ENCODE assay signal across 10 mouse cellular contexts in the genomic region with DNA sequence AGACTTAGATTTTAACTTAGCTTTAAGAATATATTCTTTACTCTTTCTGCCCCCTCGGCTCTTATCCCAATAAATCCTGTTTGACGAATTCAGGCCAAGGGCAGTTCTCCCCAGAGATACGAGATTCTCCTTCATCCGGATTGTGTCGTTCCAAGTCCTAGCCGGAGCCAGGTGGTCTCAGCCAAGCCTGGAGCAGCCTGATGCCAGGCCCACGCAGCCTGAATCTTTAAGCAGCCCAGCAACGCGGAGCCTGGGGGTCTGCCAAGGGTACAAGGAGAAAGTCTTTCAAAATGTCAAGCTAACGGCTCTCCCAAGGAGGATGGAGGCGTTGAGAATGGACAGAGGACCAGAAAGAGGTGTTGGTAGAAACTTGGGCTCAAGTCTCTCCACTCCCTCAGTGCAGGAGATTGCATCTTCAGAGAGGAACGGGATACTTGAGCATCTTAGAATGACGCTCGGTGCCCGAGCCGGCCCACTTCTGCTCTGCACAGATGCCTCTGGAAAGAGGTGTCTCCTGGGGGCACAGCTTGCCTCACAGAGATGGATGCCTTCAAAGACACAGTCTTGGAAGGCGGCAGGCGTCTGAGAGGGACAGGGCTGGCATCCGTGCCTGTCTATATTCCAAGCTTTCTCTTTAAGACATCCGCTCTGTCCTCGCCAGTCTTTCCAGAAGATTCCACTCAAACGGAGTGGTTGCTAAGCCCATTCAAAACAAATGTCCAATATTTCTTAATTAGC.
DNase-seq lines count a peak whose midpoint lies in the region; ATAC-seq lines count a peak whose summit lies in the region.
"Had no signal": no experiment of that assay in that cellular context is flagged by ENCODE, and none has a peak within 500 bp of the region (broad histone marks: within the 10 kb centered on the region; RNA-seq: fewer than 3 reads in every experiment).

No protein-coding gene starts in this region.

- DNase-seq in forebrain, embryonic 14.5 days (ENCODE audit: low spot score): peak; percentile 70
- no peak for DNase-seq in forebrain, embryonic 11.5 days (ENCODE audit: low spot score)
- DNase-seq in kidney, adult 11 months: no peak
- peak; percentile 76 to 78 for DNase-seq in right cerebral cortex, postnatal 10 days (ENCODE audit: low spot score in 2 of 2)
- no peak for DNase-seq in right cerebral cortex, postnatal 36 days (ENCODE audit: low spot score in 2 of 2)
- DNase-seq: cerebellum, adult 9-11 months had no signal

- H3K9ac ChIP-seq in forebrain, embryonic 14.5 days (ENCODE audit: low read length): 0 out of 2 replicates have a peak overlapping the region, but pooled peaks have one; percentile 5
- H3K9ac ChIP-seq in forebrain, embryonic 11.5 days (ENCODE audit: low read length): no peak overlapping the region
- no peak overlapping the region for H3K9ac ChIP-seq in kidney, embryonic 15.5 days
- no peak overlapping the region for H3K9ac ChIP-seq in stomach, embryonic 15.5 days

- H3K9me3 ChIP-seq in forebrain, embryonic 14.5 days (replicated peaks; ENCODE audit: control insufficient read depth, low read length): no peaks in the 10 kb centered on the region
- H3K9me3 ChIP-seq in forebrain, embryonic 11.5 days (ENCODE audit: control insufficient read depth, low read length): no peaks in the 10 kb centered on the region; the same call in 1 of the 2 replicates
- H3K9me3 ChIP-seq in kidney, embryonic 15.5 days (replicated peaks): no peaks in the 10 kb centered on the region
- no peaks in the 10 kb centered on the region for H3K9me3 ChIP-seq in stomach, embryonic 15.5 days

- H3K4me2 ChIP-seq in forebrain, embryonic 14.5 days (ENCODE audit: low read length): no peak overlapping the region
- H3K4me2 ChIP-seq in forebrain, embryonic 11.5 days (ENCODE audit: low read depth, low read length, severe bottlenecking): no peak overlapping the region
- H3K4me2 ChIP-seq in kidney, embryonic 15.5 days: no peak overlapping the region
- no peak overlapping the region for H3K4me2 ChIP-seq in stomach, embryonic 15.5 days

- no peaks in the 10 kb centered on the region for H3K27me3 ChIP-seq in forebrain, embryonic 14.5 days (replicated peaks; ENCODE audit: control insufficient read depth, insufficient read depth, low read length)
- no peaks in the 10 kb centered on the region for H3K27me3 ChIP-seq in forebrain, embryonic 11.5 days (ENCODE audit: control insufficient read depth, insufficient read depth, low read length)
- H3K27me3 ChIP-seq in kidney, embryonic 15.5 days: no peaks in the 10 kb centered on the region
- H3K27me3 ChIP-seq in stomach, embryonic 15.5 days (replicated peaks): no peaks in the 10 kb centered on the region

- no peaks in the 10 kb centered on the region for H3K36me3 ChIP-seq in forebrain, embryonic 14.5 days (ENCODE audit: control insufficient read depth, insufficient read depth, low read length)
- H3K36me3 ChIP-seq in forebrain, embryonic 11.5 days (ENCODE audit: control insufficient read depth, insufficient read depth, low read length): no peaks in the 10 kb centered on the region
- H3K36me3 ChIP-seq in kidney, embryonic 15.5 days: no peaks in the 10 kb centered on the region
- H3K36me3 ChIP-seq in stomach, embryonic 15.5 days: no peaks in the 10 kb centered on the region

- 60% methylated on average over 22 of the region's 22 CpGs for WGBS in forebrain, embryonic 14.5 days
- 86% methylated on average over 22 of the region's 22 CpGs for WGBS in forebrain, embryonic 11.5 days
- 70% methylated on average over 22 of the region's 22 CpGs for WGBS in kidney, embryonic 15.5 days
- 57% methylated on average over 22 of the region's 22 CpGs for WGBS in stomach, embryonic 15.5 days

- no peak overlapping the region for H3K4me3 ChIP-seq in forebrain, embryonic 14.5 days (ENCODE audit: low read depth, low read length)
- H3K4me3 ChIP-seq in forebrain, embryonic 11.5 days (ENCODE audit: low read depth, low read length): no peak overlapping the region
- no peak overlapping the region for H3K4me3 ChIP-seq in kidney, embryonic 15.5 days (replicated peaks)
- no peak overlapping the region for H3K4me3 ChIP-seq in stomach, embryonic 15.5 days (replicated peaks)

- H3K27ac ChIP-seq in forebrain, embryonic 14.5 days (ENCODE audit: low read depth, low read length): peak overlapping the region; percentile 33; the same call in 1 of the 2 replicates
- H3K27ac ChIP-seq in forebrain, embryonic 11.5 days (ENCODE audit: low read depth, low read length): no peak overlapping the region
- peak overlapping the region; percentile 46; the same call in 1 of the 2 replicates for H3K27ac ChIP-seq in kidney, embryonic 15.5 days
- H3K27ac ChIP-seq in stomach, embryonic 15.5 days: peak overlapping the region; percentile 13; the same call in 1 of the 2 replicates
- H3K27ac ChIP-seq: macrophage had no signal

- H3K4me1 ChIP-seq in forebrain, embryonic 14.5 days (ENCODE audit: control insufficient read depth, insufficient read depth, low read length): peaks cover 3% of the 10 kb centered on the region
- H3K4me1 ChIP-seq in forebrain, embryonic 11.5 days (replicated peaks; ENCODE audit: control insufficient read depth, insufficient read depth, low read length): 0 out of 2 replicates have a peak, but pooled peaks cover 3% of the 10 kb centered on the region
- peaks cover 17% of the 10 kb centered on the region for H3K4me1 ChIP-seq in kidney, embryonic 15.5 days
- peaks cover 6% of the 10 kb centered on the region; the same call in 1 of the 2 replicates for H3K4me1 ChIP-seq in stomach, embryonic 15.5 days

- ATAC-seq in forebrain, embryonic 14.5 days: peak; percentile 60
- no peak for ATAC-seq in forebrain, embryonic 11.5 days (replicated peaks; ENCODE audit: low FRiP score)
- no peak for ATAC-seq in kidney, embryonic 15.5 days (replicated peaks; ENCODE audit: low FRiP score)
- no peak for ATAC-seq in stomach, embryonic 15.5 days (ENCODE audit: insufficient read depth, low FRiP score, low read depth)
- no peak for ATAC-seq in megakaryocyte, adult 5-6 weeks (ENCODE audit: poor library complexity, severe bottlenecking)

Comparison
In these comparisons a context has a peak if more than half of its experiments do, and no peak if none do; other contexts are left out.
1. DNase-seq: peak in forebrain, embryonic 14.5 days (single experiment) and right cerebral cortex, postnatal 10 days (2 of 2); none in forebrain, embryonic 11.5 days (single experiment), kidney, adult 11 months (single experiment) and right cerebral cortex, postnatal 36 days (0 of 2).